Mouse (Mus musculus) right cerebral cortex, postnatal 10 days (tissue): ENCODE measurements at regions not wholly inside any gene's neighbourhood (a gene's known extent, or its start where the extent isn't known, plus 50 kb on each side); places are given as distances from the start of the nearest gene placed in this dataset.

Experiments
- DNase-seq, 2 experiments: peaks; one replicate each; pipeline ENCODE4 v3.0.0; 2021; ENCODE audit warnings: low spot score in 2 of 2

- DNase-seq = no peak
Measured at GRCm38 (mm10) chr13:30600194-30600593, 55.0 kb upstream of the Uqcrfs1 start.

GRCm38 (mm10) chr13:30600625-30601407 is 55.7 kb upstream of the Uqcrfs1 start:
- DNase-seq = no peak

- peak; percentile 38 to 59 for DNase-seq
Measured at GRCm38 (mm10) chr13:30603936-30604335, 55.9 kb upstream of the Dusp22 start.

GRCm38 (mm10) chr13:30607343-30607742 is 52.5 kb upstream of the Dusp22 start:
- no peak for DNase-seq

GRCm38 (mm10) chr13:30607881-30608280 is 51.9 kb upstream of the Dusp22 start:
- peak; percentile 59 to 77 for DNase-seq

GRCm38 (mm10) chr13:30609784-30610183 is 50.0 kb upstream of the Dusp22 start:
- no peak for DNase-seq
